Mouse (Mus musculus): ENCODE measurements around the gene Adprhl1.

Gene Adprhl1

GRCm38 (mm10) chr8:13199385-13200061 is 54.4 kb downstream of the Adprhl1 start:
- intact Hi-C loops (cut with DNase I): no loop called here

- intact Hi-C loops (cut with DNase I): no loop called here
Observed at GRCm38 (mm10) chr8:13197493-13197892, 56.5 kb downstream of the Adprhl1 start.

GRCm38 (mm10) chr8:13194818-13195217 is 59.1 kb downstream of the Adprhl1 start:
- intact Hi-C loops (cut with DNase I): no loop called here

GRCm38 (mm10) chr8:13190235-13190634 is 63.7 kb downstream of the Adprhl1 start:
- intact Hi-C loops (cut with DNase I): no loop called here

- intact Hi-C loops (cut with DNase I): no loop called here
Observed at GRCm38 (mm10) chr8:13188857-13189256, 65.1 kb downstream of the Adprhl1 start.

- intact Hi-C loops (cut with DNase I): no loop called here
Observed at GRCm38 (mm10) chr8:13188052-13188555, 65.9 kb downstream of the Adprhl1 start.

- intact Hi-C loops (cut with DNase I): no loop called here
Observed at GRCm38 (mm10) chr8:13187638-13188037, 66.3 kb downstream of the Adprhl1 start.

- intact Hi-C loops (cut with DNase I): no loop called here
Observed at GRCm38 (mm10) chr8:13187229-13187628, 66.7 kb downstream of the Adprhl1 start.

GRCm38 (mm10) chr8:13186819-13187218 is 67.1 kb downstream of the Adprhl1 start:
- intact Hi-C loops (cut with DNase I): no loop called here

GRCm38 (mm10) chr8:13181691-13181976 is 72.3 kb downstream of the Adprhl1 start:
- intact Hi-C loops (cut with DNase I): no loop called here

- intact Hi-C loops (cut with DNase I): no loop called here
Observed at GRCm38 (mm10) chr8:13180911-13181690, 72.9 kb downstream of the Adprhl1 start.

GRCm38 (mm10) chr8:13180408-13180807 is 73.6 kb downstream of the Adprhl1 start:
- intact Hi-C loops (cut with DNase I): no loop called here

GRCm38 (mm10) chr8:13179948-13180347 is 74.0 kb downstream of the Adprhl1 start:
- intact Hi-C loops (cut with DNase I): no loop called here

- intact Hi-C loops (cut with DNase I): no loop called here
Observed at GRCm38 (mm10) chr8:13179482-13179881, 74.5 kb downstream of the Adprhl1 start.

- intact Hi-C loops (cut with DNase I): no loop called here
Observed at GRCm38 (mm10) chr8:13178137-13178536, 75.8 kb downstream of the Adprhl1 start.

- intact Hi-C loops (cut with DNase I): no loop called here
Observed at GRCm38 (mm10) chr8:13177173-13177852, 76.6 kb downstream of the Adprhl1 start.

- intact Hi-C loops (cut with DNase I): no loop called here
Observed at GRCm38 (mm10) chr8:13175650-13176049, 78.3 kb downstream of the Adprhl1 start.

- intact Hi-C loops (cut with DNase I): no loop called here
Observed at GRCm38 (mm10) chr8:13174811-13175210, 79.2 kb downstream of the Adprhl1 start.

- intact Hi-C loops (cut with DNase I): no loop called here
Observed at GRCm38 (mm10) chr8:13174305-13174704, 79.7 kb downstream of the Adprhl1 start.
